Mouse (Mus musculus) hindbrain, embryonic 12.5 days (tissue): ENCODE measurements at regions not wholly inside any gene's neighbourhood (a gene's known extent, or its start where the extent isn't known, plus 50 kb on each side); places are given as distances from the start of the nearest gene placed in this dataset.

ENCODE experiments used
- ATAC-seq: fragments of 200-750 bp; cut with Nextera tagmentation; 2 replicates; pipeline ENCODE4 v1.8.0; 2017; ENCODE audit warnings: moderate TSS enrichment; ENCODE audit not compliant: low FRiP score
- H3K27ac ChIP-seq: fragments of 300-500 bp; sonication (generic); 2 replicates; pipeline ENCODE4 v1.5.1; 2016; ENCODE audit warnings: mild to moderate bottlenecking
- H3K27me3 ChIP-seq: fragments of 300-500 bp; sonication (generic); 2 replicates; pipeline ENCODE4 v1.6.1; 2016; ENCODE audit warnings: mild to moderate bottlenecking
- H3K36me3 ChIP-seq: fragments of 300-500 bp; sonication (generic); 2 replicates; pipeline ENCODE4 v1.6.1; 2016; ENCODE audit warnings: mild to moderate bottlenecking
- H3K4me1 ChIP-seq: fragments of 300-500 bp; sonication (generic); 2 replicates; pipeline ENCODE4 v1.6.1; 2016
- H3K4me2 ChIP-seq: fragments of 300-500 bp; sonication (generic); replicated peaks from 2 replicates; pipeline ENCODE4 v1.6.1; 2016; ENCODE audit warnings: mild to moderate bottlenecking
- H3K4me3 ChIP-seq: fragments of 300-500 bp; sonication (generic); 2 replicates; pipeline ENCODE4 v1.5.1; 2016; ENCODE audit warnings: mild to moderate bottlenecking
- H3K9ac ChIP-seq: fragments of 300-500 bp; sonication (generic); 2 replicates; pipeline ENCODE4 v1.6.1; 2016; ENCODE audit warnings: mild to moderate bottlenecking, moderate library complexity
- H3K9me3 ChIP-seq: fragments of 300-500 bp; sonication (generic); replicated peaks from 2 replicates; pipeline ENCODE4 v1.6.1; 2016; ENCODE audit warnings: mild to moderate bottlenecking
- WGBS: fragments of 180-500 bp; shearing (Covaris S2); methylation state at CpG from one replicate; pipeline ENCODE4 v1.1.7; 2016; 5-methylcytosine and 5-hydroxymethylcytosine counted together

DNA sequence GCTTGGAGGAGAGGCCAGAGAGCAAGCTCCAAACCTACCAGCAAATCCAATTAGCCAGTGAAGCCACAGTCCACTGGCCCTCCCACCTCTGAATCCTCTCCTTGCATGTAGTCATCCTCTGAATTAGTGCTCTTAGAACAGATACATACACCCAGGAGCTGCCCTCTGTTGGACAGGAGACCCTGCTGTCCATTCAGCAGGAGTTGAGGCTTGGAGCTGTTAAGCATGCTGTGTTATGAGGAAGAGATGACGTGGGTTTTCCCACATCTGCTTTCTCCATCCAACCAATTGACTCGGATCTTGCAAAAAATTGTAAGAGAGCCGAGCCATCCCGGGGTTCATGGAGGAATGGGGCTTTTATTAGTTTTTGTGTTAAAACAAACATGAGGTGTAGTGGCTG lies 160.7 kb downstream of the Ackr3 start:
- H3K9me3 ChIP-seq, result no peaks in the 10 kb centered on the region
- H3K4me1 ChIP-seq, result no peaks in the 10 kb centered on the region
- WGBS, result 79% methylated on average over 4 of the region's 4 CpGs
- no peak overlapping the region for H3K27ac ChIP-seq
- no peak overlapping the region for H3K4me2 ChIP-seq
- no peaks in the 10 kb centered on the region for H3K36me3 ChIP-seq
- no peak overlapping the region for H3K9ac ChIP-seq
- H3K27me3 ChIP-seq, result no peaks in the 10 kb centered on the region
- no peak for ATAC-seq
- H3K4me3 ChIP-seq, result no peak overlapping the region

DNA sequence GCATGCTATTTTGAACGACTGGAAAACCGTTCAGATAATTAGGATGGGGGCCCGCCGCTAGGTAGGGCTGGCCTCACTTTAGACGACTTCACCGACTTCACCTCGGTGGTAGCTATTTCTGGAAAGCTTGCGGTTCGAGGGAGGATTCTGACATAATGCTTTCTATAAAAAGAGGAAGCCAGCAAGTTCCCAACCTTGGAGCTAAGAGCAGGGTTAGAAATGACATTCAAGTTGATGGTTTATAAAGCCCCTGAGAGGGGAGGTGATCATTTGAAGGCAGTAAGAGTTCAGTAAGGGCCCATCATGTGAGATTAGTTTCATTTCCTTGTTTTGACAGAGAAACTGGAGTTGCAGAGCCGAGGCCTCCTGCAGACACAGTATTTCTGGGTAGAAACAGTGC lies 164.8 kb downstream of the Ackr3 start:
- Histone ChIP-seq H3K4me1 (no peaks in the 10 kb centered on the region), H3K27ac (no peak overlapping the region), H3K27me3 (no peaks in the 10 kb centered on the region), H3K4me2 (no peak overlapping the region), H3K9ac (no peak overlapping the region), H3K9me3 (no peaks in the 10 kb centered on the region), H3K4me3 (no peak overlapping the region), H3K36me3 (no peaks in the 10 kb centered on the region)
- no peak for ATAC-seq
- 84% methylated on average over 10 of the region's 10 CpGs for WGBS

DNA sequence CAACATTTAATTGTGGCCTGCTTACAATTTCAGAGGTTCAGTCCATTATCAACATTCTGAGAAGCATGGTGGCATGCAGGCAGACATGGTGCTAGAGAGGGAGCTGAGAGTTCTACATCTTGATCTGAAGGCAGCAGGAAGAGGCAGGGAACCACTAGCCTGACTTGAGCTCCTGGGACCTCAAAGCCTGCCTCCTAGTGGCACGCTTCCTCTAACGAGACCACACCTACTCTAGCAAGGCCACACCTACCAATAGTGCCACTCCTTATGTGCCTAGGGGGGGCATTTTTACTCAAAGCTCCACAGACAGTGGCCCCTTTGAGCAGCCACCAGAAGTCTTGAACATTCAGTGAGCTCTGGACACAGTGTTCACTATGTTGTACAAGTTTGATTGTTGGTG lies 165.5 kb downstream of the Ackr3 start:
- Histone ChIP-seq H3K36me3 (no peaks in the 10 kb centered on the region), H3K9me3 (no peaks in the 10 kb centered on the region), H3K27ac (no peak overlapping the region), H3K9ac (no peak overlapping the region), H3K4me1 (no peaks in the 10 kb centered on the region), H3K4me3 (no peak overlapping the region), H3K4me2 (no peak overlapping the region), H3K27me3 (no peaks in the 10 kb centered on the region)
- 78% methylated on average over 2 of the region's 2 CpGs for WGBS
- ATAC-seq, result no peak

DNA sequence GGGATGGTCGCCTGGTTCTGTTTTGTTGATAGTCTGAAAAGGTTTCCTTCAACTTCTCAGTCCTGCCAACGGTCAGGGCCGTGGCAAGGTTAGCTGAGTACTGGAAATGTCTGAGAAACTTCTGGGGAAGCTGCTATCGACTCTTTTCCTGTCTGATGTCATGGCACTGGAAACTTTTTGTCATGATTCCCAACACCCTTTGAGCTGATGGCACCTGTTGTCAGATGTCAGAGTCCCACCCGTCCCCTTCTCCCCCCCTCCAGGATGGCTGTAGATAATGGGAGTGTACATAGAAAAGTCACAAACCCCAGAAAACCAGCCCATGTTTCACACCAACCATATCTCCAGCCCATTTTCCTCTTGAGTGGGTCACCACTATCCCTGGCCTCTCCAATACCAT lies 167.0 kb downstream of the Ackr3 start:
- H3K9me3 ChIP-seq, result no peaks in the 10 kb centered on the region
- H3K9ac ChIP-seq, result no peak overlapping the region
- H3K27me3 ChIP-seq, result no peaks in the 10 kb centered on the region
- no peak overlapping the region for H3K4me3 ChIP-seq
- H3K4me1 ChIP-seq, result no peaks in the 10 kb centered on the region
- no peak overlapping the region for H3K4me2 ChIP-seq
- no peaks in the 10 kb centered on the region for H3K36me3 ChIP-seq
- ATAC-seq, result no peak
- no peak overlapping the region for H3K27ac ChIP-seq
- 75% methylated on average over 5 of the region's 5 CpGs for WGBS

DNA sequence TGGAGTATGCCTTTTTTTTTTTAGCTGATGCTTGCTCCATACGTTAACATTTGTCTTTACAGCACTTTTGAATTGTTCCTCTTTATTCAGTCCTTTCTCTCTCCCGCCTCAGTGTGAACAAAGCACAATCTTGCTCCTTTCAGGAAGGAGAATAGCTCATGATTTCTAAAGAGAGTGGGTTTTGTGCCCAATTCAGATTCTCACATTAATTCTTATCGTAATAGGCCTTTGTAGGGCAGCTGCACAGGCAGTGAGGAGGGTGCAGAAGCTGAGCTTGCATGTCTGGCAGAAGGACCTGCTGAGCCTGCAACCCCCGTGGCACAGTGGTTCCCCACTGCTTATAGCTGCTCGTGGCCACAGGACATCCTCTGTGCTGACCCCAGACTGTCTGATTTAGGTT lies 169.2 kb downstream of the Ackr3 start:
- Histone ChIP-seq H3K4me3 (no peak overlapping the region), H3K27me3 (no peaks in the 10 kb centered on the region), H3K9ac (no peak overlapping the region), H3K9me3 (no peaks in the 10 kb centered on the region), H3K36me3 (no peaks in the 10 kb centered on the region), H3K4me2 (no peak overlapping the region), H3K4me1 (no peaks in the 10 kb centered on the region), H3K27ac (no peak overlapping the region)
- ATAC-seq, result no peak
- WGBS, result 65% methylated on average over 5 of the region's 5 CpGs

DNA sequence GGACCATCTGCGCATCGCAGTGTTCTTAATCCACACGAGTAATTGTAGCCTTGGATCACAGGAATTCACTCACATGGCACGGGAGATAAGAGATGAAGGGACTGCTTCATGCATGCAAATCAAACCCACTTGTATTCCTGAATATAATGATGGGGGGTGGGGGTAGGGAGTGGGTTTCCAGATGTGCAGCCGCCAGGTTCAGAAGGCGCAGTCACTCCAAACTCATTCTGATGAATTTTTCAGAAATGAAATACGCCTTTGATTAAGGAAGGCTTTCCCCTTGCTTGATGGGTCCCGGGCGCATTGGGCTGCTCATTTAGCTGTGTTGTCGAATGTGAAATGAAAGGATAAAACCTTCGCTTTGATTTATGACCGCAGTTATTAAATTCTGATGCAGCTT lies 170.7 kb downstream of the Ackr3 start:
- Histone ChIP-seq H3K9me3 (no peaks in the 10 kb centered on the region), H3K27me3 (no peaks in the 10 kb centered on the region), H3K4me1 (no peaks in the 10 kb centered on the region), H3K9ac (no peak overlapping the region), H3K4me2 (no peak overlapping the region), H3K4me3 (no peak overlapping the region), H3K27ac (no peak overlapping the region), H3K36me3 (no peaks in the 10 kb centered on the region)
- ATAC-seq, result no peak
- WGBS, result 81% methylated on average over 12 of the region's 12 CpGs

DNA sequence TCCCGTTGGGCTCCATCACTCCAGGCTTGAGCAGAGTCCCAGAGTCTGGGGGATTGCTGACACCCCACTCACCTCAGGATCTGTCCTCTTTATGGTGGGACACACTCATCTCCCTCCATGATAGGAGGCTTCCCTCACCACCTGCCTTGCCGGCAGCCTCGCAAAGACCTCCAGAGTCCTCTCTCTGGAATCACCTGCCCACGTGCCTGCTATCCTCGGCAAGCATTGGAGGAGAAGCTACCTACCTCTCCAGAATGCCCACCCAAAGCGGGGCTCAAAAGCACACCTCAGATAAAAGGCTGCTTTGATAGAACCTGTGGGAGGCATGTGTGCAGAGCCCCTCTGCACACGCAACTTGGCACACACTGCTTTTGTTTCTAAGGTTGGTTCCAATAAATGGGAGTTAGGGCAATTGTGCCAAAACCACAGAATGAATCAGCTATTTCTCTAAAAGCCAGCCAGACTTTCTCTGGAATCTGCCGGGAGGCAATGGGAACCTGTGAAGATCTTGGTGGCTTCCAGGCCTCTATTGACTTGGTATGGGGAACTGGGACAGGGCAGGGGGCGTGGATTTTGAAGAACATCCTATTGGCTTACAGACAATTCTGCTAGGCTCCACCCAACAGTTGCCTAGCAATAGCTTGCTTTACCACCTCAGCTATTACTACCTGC lies 176.4 kb downstream of the Ackr3 start:
- no peak for ATAC-seq
- no peaks in the 10 kb centered on the region for H3K9me3 ChIP-seq
- WGBS, result 89% methylated on average over 9 of the region's 9 CpGs
- no peak overlapping the region for H3K4me3 ChIP-seq
- no peaks in the 10 kb centered on the region; the same call in 1 of the 2 replicates for H3K27me3 ChIP-seq
- no peaks in the 10 kb centered on the region for H3K36me3 ChIP-seq
- H3K4me1 ChIP-seq, result no peaks in the 10 kb centered on the region
- no peak overlapping the region for H3K4me2 ChIP-seq
- no peak overlapping the region for H3K27ac ChIP-seq
- H3K9ac ChIP-seq, result no peak overlapping the region

DNA sequence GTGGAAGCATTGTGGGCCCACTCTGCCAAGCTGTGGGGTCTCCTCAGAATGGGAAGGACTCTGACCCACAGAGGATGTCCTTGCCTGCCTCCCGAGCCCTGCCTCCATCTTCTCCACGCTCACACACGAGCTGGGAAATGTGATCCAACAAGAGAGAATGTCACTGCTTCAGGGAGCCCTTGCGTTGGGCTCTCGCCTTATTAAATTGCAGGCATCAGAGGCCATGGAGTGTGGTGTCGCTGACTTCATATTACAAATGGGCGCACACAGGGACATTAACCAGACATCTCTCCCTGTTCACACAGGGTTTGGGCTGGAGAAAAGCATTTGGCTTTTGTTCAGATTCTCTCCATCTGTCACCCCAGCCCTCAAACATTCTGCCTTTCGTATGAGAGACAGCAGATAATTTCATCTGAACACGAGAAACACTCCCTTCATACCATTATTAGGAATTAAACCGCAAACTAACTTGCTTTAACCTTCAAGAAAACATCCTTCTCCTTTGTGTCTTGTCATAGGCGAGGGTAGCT lies 179.2 kb downstream of the Ackr3 start:
- Histone ChIP-seq H3K27ac (no peak overlapping the region), H3K4me1 (no peaks in the 10 kb centered on the region), H3K36me3 (no peaks in the 10 kb centered on the region), H3K9ac (no peak overlapping the region), H3K9me3 (no peaks in the 10 kb centered on the region), H3K4me2 (no peak overlapping the region), H3K4me3 (no peak overlapping the region), H3K27me3 (no peaks in the 10 kb centered on the region; the same call in 1 of the 2 replicates)
- 73% methylated on average over 11 of the region's 11 CpGs for WGBS
- no peak for ATAC-seq

DNA sequence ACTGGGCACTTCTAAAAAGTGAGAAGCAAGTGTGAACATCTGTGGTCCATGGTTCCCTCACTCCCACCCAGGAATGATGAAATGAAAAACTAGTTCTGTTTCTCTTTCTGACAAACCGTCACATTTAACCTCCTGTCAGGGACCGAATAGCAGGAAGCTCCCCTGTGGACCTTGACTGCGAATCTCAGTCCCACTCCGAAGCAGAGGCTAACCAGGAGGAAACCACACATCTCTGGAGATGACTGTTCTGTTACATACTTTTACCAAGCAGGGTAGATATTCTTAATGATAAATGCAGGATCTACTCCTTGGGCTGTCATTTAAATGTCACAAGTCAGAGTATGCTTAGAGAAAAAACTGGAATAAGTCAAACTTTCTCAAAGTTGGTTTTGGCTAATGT lies 181.2 kb downstream of the Ackr3 start:
- Histone ChIP-seq H3K4me1 (no peaks in the 10 kb centered on the region), H3K27ac (no peak overlapping the region), H3K9ac (no peak overlapping the region), H3K36me3 (no peaks in the 10 kb centered on the region), H3K4me2 (no peak overlapping the region), H3K4me3 (no peak overlapping the region), H3K27me3 (no peaks in the 10 kb centered on the region; the same call in 1 of the 2 replicates), H3K9me3 (no peaks in the 10 kb centered on the region)
- no peak for ATAC-seq
- 72% methylated on average over 4 of the region's 4 CpGs for whole genome bisulfite sequencing

DNA sequence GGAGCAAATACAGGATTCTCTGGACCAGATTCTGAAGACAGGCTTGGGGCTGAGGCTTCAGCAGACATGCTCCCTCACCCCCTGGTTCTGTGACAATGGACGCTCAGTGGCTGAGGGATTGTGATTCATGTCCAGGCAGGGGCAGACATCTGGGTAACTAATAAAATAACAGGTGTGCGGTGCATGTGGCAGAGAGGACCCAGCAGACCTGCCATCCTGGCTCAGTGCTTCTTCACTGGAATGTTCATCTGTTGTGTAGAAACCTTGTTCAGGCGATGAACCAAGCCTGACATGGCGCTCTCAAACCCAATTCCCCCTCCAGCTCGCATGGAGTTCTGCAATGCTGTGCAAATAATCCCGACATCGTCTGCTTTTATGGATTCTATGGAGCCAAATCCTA lies 183.0 kb downstream of the Ackr3 start:
- Histone ChIP-seq H3K4me1 (no peaks in the 10 kb centered on the region), H3K4me3 (no peak overlapping the region), H3K27me3 (no peaks in the 10 kb centered on the region; the same call in 1 of the 2 replicates), H3K27ac (no peak overlapping the region), H3K4me2 (no peak overlapping the region), H3K9ac (no peak overlapping the region), H3K9me3 (no peaks in the 10 kb centered on the region), H3K36me3 (no peaks in the 10 kb centered on the region)
- WGBS, result 85% methylated on average over 7 of the region's 7 CpGs
- ATAC-seq, result no peak

DNA sequence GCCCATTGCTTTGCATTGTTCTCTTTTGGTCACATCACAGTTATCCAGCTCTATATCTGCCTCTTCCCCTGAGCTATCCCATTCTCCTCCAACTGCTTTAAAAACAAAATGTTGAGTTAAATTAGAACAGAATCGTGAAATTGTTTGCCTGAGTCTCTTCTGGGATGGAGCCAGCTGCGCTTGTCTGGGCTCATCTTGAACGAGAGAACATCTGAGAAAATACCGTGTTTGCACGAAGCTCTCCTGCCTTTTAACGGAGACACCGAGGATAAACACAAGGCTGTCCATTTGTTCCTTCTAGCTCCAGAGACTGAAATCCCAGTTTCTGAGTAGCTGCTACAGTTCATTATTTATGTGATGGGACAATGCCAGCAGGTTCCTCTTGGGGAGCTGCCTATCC lies 186.6 kb downstream of the Ackr3 start:
- Histone ChIP-seq H3K4me3 (no peak overlapping the region), H3K27ac (no peak overlapping the region), H3K36me3 (no peaks in the 10 kb centered on the region), H3K9me3 (no peaks in the 10 kb centered on the region), H3K27me3 (no peaks in the 10 kb centered on the region), H3K4me1 (no peaks in the 10 kb centered on the region), H3K4me2 (no peak overlapping the region), H3K9ac (no peak overlapping the region)
- ATAC-seq, result no peak
- 88% methylated on average over 7 of the region's 7 CpGs for WGBS

DNA sequence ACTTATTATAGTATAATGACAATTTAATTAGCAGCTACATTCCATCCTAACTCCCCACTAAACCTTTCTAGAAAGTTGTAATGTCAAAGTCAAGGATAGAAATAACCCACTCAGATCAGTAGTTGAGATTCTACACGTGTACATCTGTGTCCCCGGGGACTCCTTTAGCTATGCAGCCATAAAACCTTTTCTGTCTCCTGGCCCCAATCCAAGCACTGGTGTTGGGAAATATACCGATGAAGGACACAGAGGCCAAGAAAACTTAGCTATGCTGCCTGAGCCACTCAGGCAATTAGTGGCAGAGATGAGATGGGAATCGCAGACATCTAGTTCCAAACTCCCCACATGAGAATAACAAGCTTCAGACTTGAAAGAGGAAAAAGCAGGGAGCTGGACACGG lies 190.1 kb downstream of the Ackr3 start:
- Histone ChIP-seq H3K4me1 (peaks cover 13% of the 10 kb centered on the region), H3K27ac (no peak overlapping the region), H3K27me3 (no peaks in the 10 kb centered on the region), H3K4me3 (no peak overlapping the region), H3K9me3 (no peaks in the 10 kb centered on the region), H3K4me2 (no peak overlapping the region), H3K36me3 (no peaks in the 10 kb centered on the region), H3K9ac (no peak overlapping the region)
- WGBS, result 73% methylated on average over 5 of the region's 5 CpGs
- ATAC-seq, result no peak

DNA sequence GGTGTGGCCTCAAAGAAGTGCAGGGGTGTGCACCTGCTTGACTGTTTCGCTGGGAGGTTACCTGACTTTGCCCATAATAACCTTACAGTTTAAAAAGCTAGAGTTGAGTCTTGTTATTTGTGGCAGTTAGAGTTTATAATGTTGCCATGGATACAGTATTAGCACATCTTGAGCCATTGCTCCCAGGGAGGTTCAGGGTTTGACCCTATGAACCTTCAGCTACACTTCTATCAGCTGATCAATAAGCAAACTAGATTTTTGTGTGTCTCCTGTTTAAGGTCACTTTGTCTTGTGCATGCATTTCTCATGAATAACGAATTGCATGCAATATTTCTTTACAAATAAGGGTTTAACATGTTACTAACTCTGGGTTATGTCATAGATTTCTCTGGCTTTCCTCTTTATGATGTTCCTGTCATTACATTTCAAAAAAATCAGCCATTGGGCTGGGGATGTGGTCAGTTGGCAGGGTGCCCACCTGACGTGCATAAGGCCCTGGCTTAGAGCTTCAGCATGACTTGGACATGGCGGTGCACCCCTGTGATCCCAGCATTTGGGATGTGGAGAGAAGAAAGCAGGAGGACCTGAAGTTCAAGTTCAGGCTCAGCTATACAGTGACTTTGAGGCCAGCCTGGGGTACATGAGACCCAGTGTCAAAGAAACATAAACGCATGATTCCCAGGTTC lies 191.7 kb downstream of the Ackr3 start:
- 86% methylated on average over 5 of the region's 5 CpGs for WGBS
- Histone ChIP-seq H3K36me3 (no peaks in the 10 kb centered on the region), H3K4me3 (no peak overlapping the region), H3K27me3 (no peaks in the 10 kb centered on the region), H3K4me1 (peaks cover 13% of the 10 kb centered on the region), H3K9ac (no peak overlapping the region), H3K27ac (no peak overlapping the region), H3K9me3 (no peaks in the 10 kb centered on the region), H3K4me2 (no peak overlapping the region)
- ATAC-seq, result no peak
